Mouse (Mus musculus): ENCODE measurements at regions not wholly inside any gene's neighbourhood (a gene's known extent, or its start where the extent isn't known, plus 50 kb on each side); places are given as distances from the start of the nearest gene placed in this dataset.

GRCm38 (mm10) chr1:89265771-89266170, 188.8 kb upstream of the Agap1 start:
- H3K27me3 ChIP-seq (replicated peaks; ENCODE audit: low read depth, poor library complexity, severe bottlenecking) = 0 out of 2 replicates have a peak, but pooled peaks cover 7% of the 10 kb centered on the region
- 84% methylated on average over 4 of the region's 4 CpGs for WGBS

GRCm38 (mm10) chr1:89268806-89269205, 185.8 kb upstream of the Agap1 start:
- no peak for DNase-seq (ENCODE audit: low spot score)
- Histone ChIP-seq H3K27me3 (replicated peaks; ENCODE audit: low read depth, poor library complexity, severe bottlenecking) (0 out of 2 replicates have a peak, but pooled peaks cover 7% of the 10 kb centered on the region), H3K4me1 (no peaks in the 10 kb centered on the region), H3K36me3 (replicated peaks) (no peaks in the 10 kb centered on the region), H3K27ac (replicated peaks) (no peak overlapping the region), H3K9me3 (no peaks in the 10 kb centered on the region), H3K4me3 (no peak overlapping the region)
- WGBS = 84% methylated on average over 2 of the region's 2 CpGs

More at GRCm38 (mm10) chr1:89265771-89266170, 188.8 kb upstream of the Agap1 start:
- no peak for DNase-seq (ENCODE audit: low spot score)
- H3K9me3 ChIP-seq = no peaks in the 10 kb centered on the region
- H3K36me3 ChIP-seq (replicated peaks) = no peaks in the 10 kb centered on the region
- H3K27ac ChIP-seq (replicated peaks) = no peak overlapping the region
- no peak overlapping the region for H3K4me3 ChIP-seq
- no peaks in the 10 kb centered on the region for H3K4me1 ChIP-seq

- no peak overlapping the region for H3K27ac ChIP-seq (replicated peaks)
- 84% methylated on average over 8 of the region's 8 CpGs for WGBS
- H3K4me3 ChIP-seq = no peak overlapping the region
- H3K27me3 ChIP-seq (replicated peaks; ENCODE audit: low read depth, poor library complexity, severe bottlenecking) = 0 out of 2 replicates have a peak, but pooled peaks cover 7% of the 10 kb centered on the region
- DNase-seq (ENCODE audit: low spot score) = no peak
- H3K9me3 ChIP-seq = no peaks in the 10 kb centered on the region
- H3K4me1 ChIP-seq = no peaks in the 10 kb centered on the region
- no peaks in the 10 kb centered on the region for H3K36me3 ChIP-seq (replicated peaks)
Measured at GRCm38 (mm10) chr1:89271743-89272142, 182.9 kb upstream of the Agap1 start.

- no peak for DNase-seq (ENCODE audit: low spot score)
- Histone ChIP-seq H3K4me1 (no peaks in the 10 kb centered on the region), H3K27me3 (replicated peaks; ENCODE audit: low read depth, poor library complexity, severe bottlenecking) (0 out of 2 replicates have a peak, but pooled peaks cover 7% of the 10 kb centered on the region), H3K4me3 (no peak overlapping the region), H3K9me3 (no peaks in the 10 kb centered on the region), H3K36me3 (replicated peaks) (no peaks in the 10 kb centered on the region), H3K27ac (replicated peaks) (no peak overlapping the region)
- WGBS = 90% methylated on average over 10 of the region's 10 CpGs
Measured at GRCm38 (mm10) chr1:89273021-89273420, 181.6 kb upstream of the Agap1 start.

GRCm38 (mm10) chr1:89273786-89274362, 180.7 kb upstream of the Agap1 start:
- Histone ChIP-seq H3K27ac (replicated peaks) (no peak overlapping the region), H3K4me1 (no peaks in the 10 kb centered on the region), H3K27me3 (replicated peaks; ENCODE audit: low read depth, poor library complexity, severe bottlenecking) (0 out of 2 replicates have a peak, but pooled peaks cover 7% of the 10 kb centered on the region), H3K9me3 (no peaks in the 10 kb centered on the region), H3K4me3 (no peak overlapping the region), H3K36me3 (replicated peaks) (no peaks in the 10 kb centered on the region)
- WGBS = 90% methylated on average over 10 of the region's 10 CpGs
- DNase-seq (ENCODE audit: low spot score) = no peak

GRCm38 (mm10) chr1:89279382-89279781, 175.2 kb upstream of the Agap1 start:
- Histone ChIP-seq H3K36me3 (replicated peaks) (no peaks in the 10 kb centered on the region), H3K9me3 (no peaks in the 10 kb centered on the region), H3K4me3 (no peak overlapping the region), H3K4me1 (no peaks in the 10 kb centered on the region), H3K27ac (replicated peaks) (no peak overlapping the region), H3K27me3 (replicated peaks; ENCODE audit: low read depth, poor library complexity, severe bottlenecking) (no peaks in the 10 kb centered on the region)
- no peak for DNase-seq (ENCODE audit: low spot score)
- 84% methylated on average over 5 of the region's 5 CpGs for WGBS

GRCm38 (mm10) chr1:89281107-89281655, 173.4 kb upstream of the Agap1 start:
- no peaks in the 10 kb centered on the region for H3K36me3 ChIP-seq (replicated peaks)
- WGBS = 49% methylated on average over 1 of the region's 1 CpGs
- H3K4me1 ChIP-seq = no peaks in the 10 kb centered on the region
- no peak overlapping the region for H3K4me3 ChIP-seq
- no peaks in the 10 kb centered on the region for H3K9me3 ChIP-seq
- DNase-seq (ENCODE audit: low spot score) = no peak
- no peaks in the 10 kb centered on the region for H3K27me3 ChIP-seq (replicated peaks; ENCODE audit: low read depth, poor library complexity, severe bottlenecking)
- no peak overlapping the region for H3K27ac ChIP-seq (replicated peaks)

- Histone ChIP-seq H3K27ac (replicated peaks) (no peak overlapping the region), H3K4me1 (peaks cover 4% of the 10 kb centered on the region; the same call in 1 of the 2 replicates), H3K4me3 (no peak overlapping the region), H3K9me3 (no peaks in the 10 kb centered on the region), H3K36me3 (replicated peaks) (no peaks in the 10 kb centered on the region), H3K27me3 (replicated peaks; ENCODE audit: low read depth, poor library complexity, severe bottlenecking) (no peaks in the 10 kb centered on the region)
- WGBS = 85% methylated on average over 4 of the region's 4 CpGs
- DNase-seq (ENCODE audit: low spot score) = no peak
Measured at GRCm38 (mm10) chr1:89285041-89285440, 169.6 kb upstream of the Agap1 start.

GRCm38 (mm10) chr1:89287136-89287795, 167.3 kb upstream of the Agap1 start:
- Histone ChIP-seq H3K4me1 (peaks cover 4% of the 10 kb centered on the region; the same call in 1 of the 2 replicates), H3K27me3 (replicated peaks; ENCODE audit: low read depth, poor library complexity, severe bottlenecking) (no peaks in the 10 kb centered on the region), H3K4me3 (no peak overlapping the region), H3K27ac (replicated peaks) (no peak overlapping the region), H3K9me3 (no peaks in the 10 kb centered on the region), H3K36me3 (replicated peaks) (no peaks in the 10 kb centered on the region)
- 82% methylated on average over 10 of the region's 10 CpGs for WGBS
- no peak for DNase-seq (ENCODE audit: low spot score)

- DNase-seq (ENCODE audit: low spot score) = no peak
- Histone ChIP-seq H3K9me3 (no peaks in the 10 kb centered on the region), H3K4me1 (peaks cover 4% of the 10 kb centered on the region; the same call in 1 of the 2 replicates), H3K4me3 (no peak overlapping the region), H3K36me3 (replicated peaks) (no peaks in the 10 kb centered on the region), H3K27ac (replicated peaks) (no peak overlapping the region), H3K27me3 (replicated peaks; ENCODE audit: low read depth, poor library complexity, severe bottlenecking) (no peaks in the 10 kb centered on the region)
Measured at GRCm38 (mm10) chr1:89288001-89288400, 166.6 kb upstream of the Agap1 start.

- H3K27me3 ChIP-seq (replicated peaks; ENCODE audit: low read depth, poor library complexity, severe bottlenecking) = no peaks in the 10 kb centered on the region
- 81% methylated on average over 2 of the region's 2 CpGs for WGBS
- DNase-seq (ENCODE audit: low spot score) = no peak
- peaks cover 4% of the 10 kb centered on the region; the same call in 1 of the 2 replicates for H3K4me1 ChIP-seq
- H3K36me3 ChIP-seq (replicated peaks) = no peaks in the 10 kb centered on the region
- H3K27ac ChIP-seq (replicated peaks) = no peak overlapping the region
- no peaks in the 10 kb centered on the region for H3K9me3 ChIP-seq
- H3K4me3 ChIP-seq = no peak overlapping the region
Measured at GRCm38 (mm10) chr1:89288921-89289320, 165.7 kb upstream of the Agap1 start.

GRCm38 (mm10) chr1:89296691-89297090, 157.9 kb upstream of the Agap1 start:
- Histone ChIP-seq H3K27ac (replicated peaks) (no peak overlapping the region), H3K9me3 (no peaks in the 10 kb centered on the region), H3K4me1 (peaks cover 7% of the 10 kb centered on the region), H3K27me3 (replicated peaks; ENCODE audit: low read depth, poor library complexity, severe bottlenecking) (no peaks in the 10 kb centered on the region), H3K36me3 (replicated peaks) (no peaks in the 10 kb centered on the region), H3K4me3 (no peak overlapping the region)
- no peak for DNase-seq (ENCODE audit: low spot score)
- WGBS = 84% methylated on average over 3 of the region's 3 CpGs

GRCm38 (mm10) chr1:89297766-89298165, 156.8 kb upstream of the Agap1 start:
- Histone ChIP-seq H3K36me3 (replicated peaks) (no peaks in the 10 kb centered on the region), H3K4me3 (no peak overlapping the region), H3K27ac (replicated peaks) (no peak overlapping the region), H3K27me3 (replicated peaks; ENCODE audit: low read depth, poor library complexity, severe bottlenecking) (no peaks in the 10 kb centered on the region), H3K9me3 (no peaks in the 10 kb centered on the region), H3K4me1 (peaks cover 12% of the 10 kb centered on the region)
- 87% methylated on average over 11 of the region's 11 CpGs for WGBS
- DNase-seq (ENCODE audit: low spot score) = no peak
